Comparison of ENCODE assay signal across 20 mouse cellular contexts in genomic region chr3:30083268-30083667, GRCm38 (mm10).
DNase-seq lines count a peak whose midpoint lies in the region; ATAC-seq lines count a peak whose summit lies in the region.
"Had no signal": no experiment of that assay in that cellular context is flagged by ENCODE, and none has a peak within 500 bp of the region (broad histone marks: within the 10 kb centered on the region; RNA-seq: fewer than 3 reads in every experiment).

No protein-coding gene starts in this region.

- H3K9ac ChIP-seq in limb, embryonic 15.5 days: no peak overlapping the region
- H3K9ac ChIP-seq: embryonic facial prominence, embryonic 12.5 days; forebrain, embryonic 13.5 days; forebrain, embryonic 15.5 days; forebrain, postnatal 0 days had no signal

- WGBS in limb, embryonic 10.5 days: 88% methylated on average over 9 of the region's 9 CpGs
- WGBS in limb, embryonic 15.5 days: 84% methylated on average over 9 of the region's 9 CpGs

- no peak overlapping the region for H3K4me2 ChIP-seq in limb, embryonic 15.5 days
- H3K4me2 ChIP-seq: embryonic facial prominence, embryonic 12.5 days; forebrain, embryonic 13.5 days; forebrain, embryonic 15.5 days had no signal

- H3K9me3 ChIP-seq in limb, embryonic 10.5 days (replicated peaks): no peaks in the 10 kb centered on the region
- no peaks in the 10 kb centered on the region for H3K9me3 ChIP-seq in limb, embryonic 15.5 days
- H3K9me3 ChIP-seq: embryonic facial prominence, embryonic 10.5 days; embryonic facial prominence, embryonic 12.5 days; forebrain, embryonic 13.5 days; forebrain, embryonic 15.5 days had no signal

- no peak for DNase-seq in limb, embryonic 10.5 days (ENCODE audit: low spot score)
- no peak for DNase-seq in adrenal gland, postnatal 10 days
- no peak for DNase-seq in retina, postnatal 1 day
- DNase-seq: adrenal gland, adult 2 months; adrenal gland, postnatal 14 days; adrenal gland, postnatal 36 days; cerebellum, adult 11 months; cerebellum, adult 18-20 months; cerebellum, adult 8-10 months; cerebellum, adult 9-11 months; cerebellum, postnatal 14 days; cerebellum, postnatal 36 days; forebrain, postnatal 0 days had no signal

- no peaks in the 10 kb centered on the region for H3K27me3 ChIP-seq in limb, embryonic 10.5 days (ENCODE audit: low read depth, poor library complexity, severe bottlenecking)
- H3K27me3 ChIP-seq in limb, embryonic 15.5 days: no peaks in the 10 kb centered on the region
- H3K27me3 ChIP-seq: embryonic facial prominence, embryonic 12.5 days; forebrain, embryonic 13.5 days; forebrain, embryonic 15.5 days had no signal

- peak overlapping the region; percentile 85; the same call in 1 of the 2 replicates for H3K27ac ChIP-seq in limb, embryonic 10.5 days
- H3K27ac ChIP-seq in limb, embryonic 15.5 days: 0 out of 2 replicates have a peak overlapping the region, but pooled peaks have one; percentile 27
- H3K27ac ChIP-seq: embryonic facial prominence, embryonic 12.5 days; forebrain, embryonic 13.5 days; forebrain, embryonic 15.5 days had no signal

- H3K4me1 ChIP-seq in limb, embryonic 10.5 days: peaks cover 62% of the 10 kb centered on the region
- peaks cover 9% of the 10 kb centered on the region for H3K4me1 ChIP-seq in limb, embryonic 15.5 days
- H3K4me1 ChIP-seq: forebrain, embryonic 15.5 days had no signal

- no peak overlapping the region for H3K4me3 ChIP-seq in limb, embryonic 10.5 days
- H3K4me3 ChIP-seq in limb, embryonic 15.5 days: no peak overlapping the region
- H3K4me3 ChIP-seq: embryonic facial prominence, embryonic 10.5 days; embryonic facial prominence, embryonic 12.5 days; forebrain, embryonic 13.5 days; forebrain, embryonic 15.5 days had no signal

- peak; percentile 53 for ATAC-seq in granulocyte monocyte progenitor cell, adult 5-6 weeks (replicated peaks; ENCODE audit: poor library complexity, severe bottlenecking)
- no peak for ATAC-seq in limb, embryonic 15.5 days (ENCODE audit: insufficient number of reproducible peaks, low FRiP score, low TSS enrichment, low read depth)
- ATAC-seq in megakaryocyte, adult 5-6 weeks (ENCODE audit: poor library complexity, severe bottlenecking): no peak
- ATAC-seq: forebrain, embryonic 15.5 days; forebrain, postnatal 0 days had no signal

- H3K36me3 ChIP-seq in limb, embryonic 10.5 days: no peaks in the 10 kb centered on the region
- no peaks in the 10 kb centered on the region for H3K36me3 ChIP-seq in limb, embryonic 15.5 days
- H3K36me3 ChIP-seq: embryonic facial prominence, embryonic 10.5 days; embryonic facial prominence, embryonic 12.5 days; forebrain, embryonic 15.5 days had no signal
